Mouse (Mus musculus) brain, adult 2 months (tissue): Measurements from ENCODE around the gene Hcar1.
A peak's percentile ranks its signal among the peaks of the same experiment; 100 is the strongest.

Experiments
- DNase-seq: peaks from one replicate; pipeline ENCODE4 v3.0.0; 2011; ENCODE audit warnings: low read depth, low spot score

Gene Hcar1

DNA sequence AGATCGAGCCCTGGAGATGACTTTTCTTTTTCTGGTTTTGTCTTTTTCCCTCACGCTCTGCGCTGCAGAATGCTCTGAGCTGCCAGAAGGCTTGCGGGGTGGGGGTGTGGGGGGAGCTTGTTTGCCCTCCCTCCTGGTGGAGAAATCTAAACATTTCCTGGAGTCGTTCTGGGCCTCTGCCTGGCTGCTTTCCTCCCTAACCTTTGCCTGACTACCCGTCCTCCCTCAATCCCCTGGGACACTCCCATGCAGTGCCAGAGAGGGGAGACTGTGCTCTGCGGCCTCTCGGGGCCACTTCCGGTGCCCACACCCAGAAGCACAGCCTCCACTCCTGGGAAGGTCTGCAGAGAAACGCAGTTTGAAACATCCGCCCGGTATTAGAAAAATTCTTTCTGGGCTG lies at the start of gene Hcar1:
Gene Hcar1 (minus strand): TSS at position 93 of the 400 bp plus-strand sequence.
- DNase-seq: no peak

DNA sequence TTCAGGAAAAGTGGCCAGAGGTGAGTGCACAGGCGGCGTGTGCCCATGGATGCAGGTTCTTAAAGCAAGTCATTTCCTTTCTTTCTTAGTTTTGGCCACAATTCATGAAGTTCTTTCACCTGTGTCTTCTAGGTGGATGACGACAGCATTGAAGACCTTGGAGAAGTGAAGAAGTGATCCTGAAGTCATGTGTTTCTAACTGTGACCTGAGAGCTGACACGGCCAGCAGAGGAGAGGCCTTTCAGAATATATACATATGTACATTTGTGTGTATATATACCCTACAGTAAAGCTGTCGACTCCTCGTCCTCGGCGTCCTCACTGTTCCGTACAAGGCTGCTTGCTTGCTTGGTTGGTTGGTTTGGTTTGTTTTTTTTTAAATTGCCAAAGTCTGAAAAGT lies 47.3 kb upstream of the Hcar1 start, which contains the start of gene Gm43518:
Gene Gm43518 (plus strand): TSS at position 301 of the 400 bp plus-strand sequence.
- DNase-seq: no peak

DNA sequence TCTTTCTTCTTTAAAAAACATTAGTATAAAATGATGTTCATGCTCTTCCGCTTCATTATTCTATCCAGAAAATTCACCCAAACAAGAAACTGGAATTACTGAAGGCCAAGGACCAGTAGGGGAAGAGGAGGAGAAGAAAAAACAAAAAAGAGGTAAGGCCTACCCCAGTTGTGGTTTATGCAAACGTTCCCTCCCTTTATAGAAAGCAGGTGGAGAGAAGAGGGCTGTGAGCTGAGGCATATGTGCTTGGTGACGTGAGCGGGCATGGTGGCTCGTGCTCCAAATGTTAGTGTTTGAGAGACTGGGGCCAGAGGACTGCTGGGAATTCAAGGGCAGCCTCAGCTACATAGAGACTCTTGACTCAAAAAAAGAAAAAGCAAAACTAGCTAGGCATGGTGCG lies 42.3 kb upstream of the Hcar1 start:
- no peak for DNase-seq

DNA sequence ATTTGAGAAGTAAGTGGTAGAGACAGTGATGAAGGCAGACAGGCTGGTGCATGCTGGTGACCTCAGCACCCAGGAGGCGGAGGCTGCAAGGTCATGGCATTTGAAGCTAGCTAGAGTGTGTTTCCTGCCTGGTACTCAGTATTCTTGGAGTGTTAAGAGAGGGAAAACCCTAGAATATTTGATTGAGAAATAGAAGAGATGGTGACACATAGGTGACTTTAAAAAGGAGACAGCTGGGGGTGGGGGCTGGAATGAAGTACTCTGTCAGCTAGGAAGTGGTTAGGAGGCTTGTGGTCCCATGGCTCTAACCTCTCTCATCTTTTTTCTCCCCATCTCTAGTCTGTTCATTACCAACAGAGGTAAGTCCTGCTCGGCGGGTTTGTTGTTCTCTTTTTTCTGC lies 35.0 kb upstream of the Hcar1 start:
- DNase-seq: no peak

DNA sequence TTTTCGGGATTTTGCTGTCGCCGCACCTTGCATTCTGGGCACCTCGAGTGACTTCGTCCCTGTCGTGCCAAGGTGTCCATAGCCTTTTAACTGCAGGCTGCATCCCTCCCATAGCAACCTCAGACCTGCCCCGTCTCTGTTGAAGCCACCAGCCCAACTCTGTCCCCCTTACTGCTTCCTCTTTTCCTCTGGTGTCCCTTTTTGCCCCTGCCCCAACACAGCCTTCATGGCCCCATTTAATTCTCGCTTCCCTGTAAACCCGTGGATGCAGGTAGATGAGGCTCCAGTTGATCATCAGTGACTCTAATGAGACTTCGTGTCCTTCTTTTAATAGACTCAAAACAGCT lies 27.8 kb upstream of the Hcar1 start:
- DNase-seq: no peak

DNA sequence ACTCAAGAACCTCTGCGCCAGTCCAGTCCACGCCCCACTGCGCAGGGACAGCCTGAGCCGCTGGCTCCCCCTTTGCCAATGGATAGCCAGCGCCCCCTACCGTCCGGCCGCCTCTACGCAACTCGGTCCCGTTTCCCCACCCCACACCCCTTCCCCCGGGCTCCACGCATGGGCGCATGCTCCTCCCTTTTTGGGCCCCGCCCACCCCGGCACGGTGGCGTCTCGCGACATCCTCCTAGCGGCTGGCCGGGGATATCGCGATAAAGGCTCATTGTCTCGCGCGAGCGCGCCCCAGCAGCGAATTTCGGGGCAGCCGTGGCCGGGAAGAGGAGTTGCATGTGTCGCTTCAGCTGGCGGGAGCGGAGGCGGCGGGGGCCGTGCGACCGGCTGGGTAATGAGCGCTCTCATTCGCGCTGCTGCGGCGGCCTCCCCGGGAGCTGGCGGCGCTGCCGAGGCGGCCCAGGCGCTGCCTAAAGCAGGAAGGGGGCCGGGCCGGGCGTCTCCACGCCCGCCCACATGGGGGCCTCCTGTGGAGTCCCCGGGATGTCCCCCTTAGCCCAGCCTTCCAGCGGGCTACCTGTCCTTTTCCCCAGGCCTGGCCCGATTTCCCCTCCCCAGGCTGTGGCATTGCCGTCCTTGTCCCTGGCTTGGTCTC lies 27.3 kb upstream of the Hcar1 start, which contains the start of gene Denr:
Gene Denr (plus strand): TSS at position 200 of the 655 bp plus-strand sequence.
- DNase-seq: peak; percentile 98

DNA sequence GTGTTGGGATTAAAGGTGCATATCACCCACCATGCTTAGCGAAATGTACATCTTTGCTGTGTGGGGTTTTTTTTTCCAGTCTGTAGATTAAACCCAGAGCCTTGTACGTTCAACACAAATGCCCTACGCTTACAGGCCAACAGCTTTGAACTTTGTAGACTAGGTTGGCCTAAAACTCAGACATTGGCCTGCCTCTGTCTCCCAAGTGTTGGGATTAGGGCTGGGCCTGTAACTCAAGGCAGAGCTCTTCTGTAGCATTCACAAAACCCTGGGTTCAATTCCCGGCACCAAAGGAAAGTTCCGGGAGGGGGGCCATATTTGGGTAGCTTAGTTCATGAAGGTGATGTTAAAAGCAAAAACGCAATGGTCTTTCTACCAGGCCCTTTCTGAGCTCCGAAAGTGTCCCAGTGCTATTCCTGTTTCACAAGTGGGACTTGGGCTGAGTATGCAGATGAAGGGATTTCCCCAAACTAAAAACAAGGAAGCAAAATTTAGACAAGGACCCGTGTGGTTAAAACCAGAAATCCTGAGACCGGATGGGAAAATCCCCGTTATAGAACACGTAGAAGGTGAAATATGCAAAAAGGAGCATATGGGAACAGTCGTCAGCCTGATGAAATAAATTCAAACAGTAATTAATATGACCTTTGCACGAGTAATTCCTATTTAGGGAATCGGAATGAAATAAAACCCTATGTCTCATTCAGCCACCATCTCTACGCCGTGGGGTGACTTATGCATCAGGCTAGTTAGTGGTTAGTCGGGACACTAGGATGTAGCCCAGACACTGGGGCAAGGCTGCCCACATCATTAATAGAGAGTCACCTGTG lies 26.5 kb upstream of the Hcar1 start:
- no peak for DNase-seq

DNA sequence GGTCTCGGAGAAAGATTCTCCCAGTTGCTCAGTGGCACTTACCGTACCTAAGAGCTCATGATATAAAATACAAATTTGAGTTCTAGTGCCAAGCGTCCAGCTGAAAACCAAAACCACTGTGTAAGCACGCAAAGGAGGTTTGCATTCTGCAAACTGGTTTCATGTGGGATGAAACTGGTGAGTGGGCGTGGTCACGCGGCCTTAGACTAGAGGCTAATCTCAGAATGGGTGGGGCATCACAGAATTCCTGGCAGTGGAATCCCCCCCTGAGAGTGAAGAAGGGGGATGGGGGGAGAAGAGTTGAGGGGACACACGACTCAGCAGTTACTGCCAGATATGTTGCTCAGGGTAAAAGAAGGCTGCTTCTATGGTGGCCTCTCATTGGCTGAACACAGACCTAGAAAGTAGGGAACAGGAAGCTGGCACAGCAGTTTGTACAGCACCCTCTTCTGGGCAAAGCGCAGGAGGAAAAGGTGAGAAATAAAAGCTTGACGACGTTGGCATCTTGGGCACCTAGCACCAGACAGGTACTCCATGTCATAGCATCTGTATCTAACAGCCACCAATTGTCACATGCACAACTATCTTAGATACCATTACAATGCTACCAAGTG lies 24.3 kb upstream of the Hcar1 start:
- no peak for DNase-seq

DNA sequence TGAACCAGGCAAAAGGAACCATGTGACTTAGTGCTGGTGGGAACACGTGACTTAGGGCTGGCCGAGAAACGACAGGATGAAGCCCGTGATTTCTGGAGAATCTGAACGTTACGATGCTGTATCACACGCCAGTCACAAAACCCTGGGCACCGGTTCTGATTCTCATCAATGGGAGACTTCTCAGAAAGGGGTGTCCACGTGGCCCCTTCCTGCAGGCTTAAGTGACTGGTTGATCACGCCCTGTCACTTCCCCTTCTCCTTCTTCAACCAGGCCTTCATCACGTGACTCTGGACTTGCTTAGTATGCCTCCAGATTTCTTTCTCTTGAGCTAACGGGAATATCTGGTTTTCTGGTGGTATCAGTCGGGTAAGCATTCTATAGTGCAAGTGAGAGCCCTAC lies 17.5 kb upstream of the Hcar1 start:
- peak; percentile 55 for DNase-seq

DNA sequence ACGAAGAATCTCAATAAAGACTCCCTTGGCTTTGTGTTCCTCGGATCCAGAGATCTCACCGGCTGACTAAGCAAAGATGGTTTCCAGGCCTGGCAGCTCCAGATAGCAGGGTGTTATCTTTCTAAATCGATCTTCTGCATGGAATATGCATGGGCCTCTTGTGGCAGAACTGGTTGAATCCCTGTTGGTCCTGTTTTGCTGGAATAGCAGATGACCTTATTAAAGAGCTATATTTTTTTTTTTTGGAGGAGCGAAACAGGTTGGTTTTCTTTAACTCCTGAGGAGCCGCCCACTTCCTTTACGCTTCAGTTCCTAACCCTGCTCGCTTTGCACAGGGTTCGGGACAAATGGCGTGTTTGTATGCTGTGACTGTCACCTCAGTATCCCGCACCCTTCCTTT lies 16.6 kb upstream of the Hcar1 start:
- DNase-seq: no peak

DNA sequence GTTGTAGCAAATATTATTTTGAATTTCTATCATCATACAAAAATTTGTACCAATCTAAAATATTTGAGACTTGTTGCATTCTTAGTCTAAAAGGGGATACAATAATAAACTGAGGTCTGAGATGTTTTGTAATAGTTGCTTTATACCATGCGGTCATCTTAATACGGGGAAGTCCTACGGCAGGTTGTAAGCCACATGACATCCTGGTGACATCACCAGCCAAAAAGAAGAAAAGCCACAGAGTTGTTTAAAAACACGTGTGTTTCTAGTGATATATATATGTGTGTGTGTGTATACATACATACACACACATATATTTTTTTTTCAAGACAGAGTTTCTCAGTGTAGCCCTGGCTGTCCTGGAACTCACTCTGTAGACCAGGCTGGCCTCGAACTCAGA lies 13.7 kb upstream of the Hcar1 start:
- no peak for DNase-seq

DNA sequence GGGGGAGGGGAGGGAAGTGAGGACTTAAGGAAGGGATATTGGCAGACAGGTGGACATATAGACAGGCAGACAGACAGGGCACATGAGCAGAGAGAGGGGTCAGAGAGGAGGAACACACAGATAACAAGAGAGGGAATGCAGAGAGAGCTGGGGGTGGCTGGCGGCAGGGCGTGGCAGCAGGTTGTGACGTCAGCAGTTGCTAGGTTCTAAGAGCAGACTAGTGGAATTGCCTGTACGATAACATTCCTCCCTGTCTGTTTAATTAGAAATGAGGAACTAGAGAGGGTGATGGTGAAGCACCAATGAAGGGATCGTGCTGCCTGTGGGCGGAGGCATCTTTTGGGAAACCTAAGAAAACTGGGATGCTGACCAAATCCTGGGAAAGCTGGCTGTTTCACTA lies 11.8 kb upstream of the Hcar1 start:
- peak; percentile 43 for DNase-seq

DNA sequence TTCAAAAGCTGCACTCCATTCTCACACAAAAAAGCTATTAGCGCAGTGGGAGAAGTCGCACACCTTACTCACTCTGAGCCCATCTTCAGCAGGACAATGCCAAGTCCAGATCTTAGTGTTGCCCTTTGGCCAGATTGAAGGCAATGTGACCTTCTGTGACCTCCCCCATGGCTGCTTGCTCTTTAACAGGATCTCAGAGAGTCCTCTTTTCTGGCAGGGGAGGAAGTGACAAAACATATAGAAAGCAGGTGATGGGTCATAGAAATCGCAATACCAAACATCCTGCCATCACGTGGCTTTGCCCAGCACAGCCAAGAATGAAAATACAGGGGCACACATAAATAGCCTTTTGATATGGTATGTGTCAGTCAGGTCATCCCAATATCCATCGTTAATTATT lies 11.2 kb upstream of the Hcar1 start:
- DNase-seq: no peak

DNA sequence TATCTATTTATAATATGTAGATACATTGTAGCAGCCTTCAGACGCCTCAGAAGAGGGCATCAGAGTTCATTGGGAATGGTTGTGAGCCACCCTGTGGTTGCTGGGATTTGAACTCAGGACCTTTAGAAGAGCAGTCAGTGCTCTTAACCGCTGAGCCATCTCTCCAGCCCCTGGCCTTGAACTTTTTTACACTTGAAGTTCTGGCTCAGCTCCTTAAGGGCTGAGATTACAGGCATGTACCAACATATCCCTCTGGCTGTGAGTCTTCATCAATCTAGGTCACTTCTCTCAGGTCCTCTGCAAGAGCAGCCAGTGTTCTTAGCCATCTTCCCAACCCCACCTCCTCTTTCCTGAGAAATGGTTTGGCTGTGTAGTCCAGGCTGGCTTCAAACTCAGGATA lies 10.5 kb upstream of the Hcar1 start:
- no peak for DNase-seq

DNA sequence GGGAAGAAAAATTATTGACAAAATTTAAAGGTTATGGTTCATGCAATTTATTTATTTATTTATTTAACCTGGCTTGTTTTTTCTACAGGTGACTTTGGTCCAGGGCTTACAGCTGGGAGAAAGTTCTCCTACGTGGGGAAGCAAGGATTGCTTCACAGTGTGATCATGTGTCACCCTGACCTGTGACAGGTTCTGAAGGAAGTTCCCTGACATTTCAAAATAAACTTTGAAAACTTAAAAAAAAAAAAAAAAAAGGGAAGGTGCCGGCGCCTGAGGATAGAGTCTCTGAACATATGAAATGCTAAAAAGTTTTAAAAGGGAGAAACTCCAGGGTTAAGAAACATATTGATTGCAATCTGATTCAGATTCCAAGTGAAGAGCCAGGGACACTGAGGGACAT lies 6.5 kb upstream of the Hcar1 start:
- no peak for DNase-seq

DNA sequence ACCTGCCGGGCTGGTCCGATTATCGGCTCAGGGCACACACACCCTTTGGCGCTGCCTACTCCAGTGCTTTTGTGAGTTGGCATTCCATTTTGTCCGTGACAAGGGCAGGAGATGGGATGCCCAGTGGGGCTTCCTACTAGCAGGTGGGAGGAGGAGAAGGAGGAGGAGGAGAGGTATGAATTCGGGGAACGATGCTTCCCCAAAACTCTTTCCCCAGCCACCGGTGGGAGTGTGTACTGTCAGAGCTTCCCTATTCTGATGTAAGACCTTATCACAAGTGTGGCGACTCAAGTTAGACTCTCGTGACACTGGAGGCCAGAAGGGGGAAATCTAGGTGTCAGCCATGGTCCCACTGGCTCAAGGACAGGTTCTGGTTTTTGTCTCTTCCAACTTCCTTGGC lies 4.5 kb upstream of the Hcar1 start:
- no peak for DNase-seq

DNA sequence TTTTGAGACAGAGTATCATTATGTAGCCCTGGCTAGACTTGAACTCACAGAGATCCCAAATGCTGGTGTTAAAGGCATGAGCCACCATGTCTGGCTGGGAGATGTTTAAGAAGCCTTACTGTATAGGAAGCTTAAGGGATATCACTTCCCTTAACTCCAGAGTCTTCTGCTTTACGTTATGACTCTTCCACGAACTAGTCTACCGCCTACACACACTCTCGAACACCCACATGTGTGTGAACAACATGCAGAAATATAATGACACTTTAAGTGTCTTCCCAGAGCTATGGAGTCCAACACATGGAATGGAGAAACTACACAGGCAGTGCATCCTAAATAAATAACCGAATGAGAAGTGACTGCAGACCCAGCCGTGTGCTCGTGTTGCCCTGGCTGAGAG lies 4.1 kb upstream of the Hcar1 start:
- DNase-seq: peak; percentile 37

DNA sequence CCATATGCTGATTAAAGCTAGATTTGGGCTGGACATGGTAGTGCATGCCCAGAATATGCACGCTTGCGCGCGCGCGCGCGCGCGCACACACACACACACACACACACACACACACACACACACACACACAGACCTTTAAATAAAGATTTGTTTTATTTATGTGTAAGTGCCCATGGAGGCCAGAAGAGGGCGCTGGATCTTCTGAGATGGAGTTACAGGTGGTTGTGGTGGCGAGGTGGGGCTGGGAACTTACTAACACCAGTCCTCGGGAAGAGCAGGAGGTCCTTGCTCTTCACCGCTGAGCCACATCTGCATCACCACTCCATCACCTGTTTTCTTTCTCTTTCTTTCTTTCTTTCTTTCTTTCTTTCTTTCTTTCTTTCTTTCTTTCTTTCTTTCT lies 958 bp upstream of the Hcar1 start:
- no peak for DNase-seq

DNA sequence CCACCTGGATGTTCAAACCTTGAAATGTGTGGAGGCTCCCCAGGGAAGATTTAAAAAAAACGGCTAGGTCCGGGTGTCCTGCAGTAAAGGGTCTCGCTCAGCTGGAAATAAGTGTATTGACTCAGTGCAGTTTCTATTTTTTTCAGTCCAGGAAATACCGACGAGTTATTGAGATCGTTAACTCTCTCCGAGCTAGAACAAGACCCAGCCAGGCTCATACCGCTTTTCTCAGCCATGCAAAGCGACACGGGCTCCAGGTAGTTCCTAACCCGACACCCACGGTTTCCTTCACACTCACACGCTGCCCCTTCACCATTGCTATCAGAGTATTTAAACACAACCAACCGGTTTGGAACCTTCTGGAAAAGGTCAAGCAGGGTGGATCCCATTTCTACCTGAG lies 1.8 kb downstream of the Hcar1 start:
- DNase-seq: no peak

DNA sequence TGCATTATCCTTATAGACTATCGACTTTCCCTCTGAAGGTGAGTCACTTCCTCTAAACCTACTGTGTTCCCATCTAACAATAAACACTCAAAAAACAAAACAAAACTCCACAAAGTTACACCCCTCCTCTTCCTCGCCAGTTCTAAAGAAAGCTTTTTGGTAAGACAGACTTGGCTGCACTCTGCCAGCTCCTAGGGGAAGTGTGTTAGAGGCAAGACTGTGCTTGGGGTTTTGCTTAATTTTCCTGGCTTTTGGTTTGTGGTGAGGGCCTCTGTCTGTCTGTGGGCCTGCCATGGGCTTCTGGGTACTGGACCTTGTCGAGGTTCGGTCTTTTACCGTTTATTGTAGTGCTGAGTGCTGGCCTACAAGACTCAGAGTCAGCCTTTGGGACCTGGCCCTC lies 5.6 kb downstream of the Hcar1 start:
- DNase-seq: no peak

DNA sequence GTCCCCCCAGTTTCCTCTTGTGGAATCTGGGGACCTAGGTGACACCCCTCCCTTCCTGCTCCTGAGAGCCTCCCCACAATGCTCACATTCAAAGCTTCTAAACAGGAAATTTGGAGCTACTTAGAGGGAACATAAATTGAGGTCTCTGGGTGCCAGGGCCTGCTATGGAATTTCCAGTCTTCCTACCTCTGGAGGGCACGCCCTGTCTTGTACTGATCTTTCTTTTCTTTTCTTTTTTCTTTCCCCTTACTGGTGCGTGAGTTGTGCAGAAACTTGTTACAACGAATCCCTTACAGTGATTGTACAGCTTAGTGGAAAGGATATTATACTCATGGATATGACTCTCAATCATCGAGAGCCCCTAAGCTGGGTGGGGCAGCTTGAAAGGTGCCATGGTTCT lies 10.2 kb downstream of the Hcar1 start:
- DNase-seq: no peak

DNA sequence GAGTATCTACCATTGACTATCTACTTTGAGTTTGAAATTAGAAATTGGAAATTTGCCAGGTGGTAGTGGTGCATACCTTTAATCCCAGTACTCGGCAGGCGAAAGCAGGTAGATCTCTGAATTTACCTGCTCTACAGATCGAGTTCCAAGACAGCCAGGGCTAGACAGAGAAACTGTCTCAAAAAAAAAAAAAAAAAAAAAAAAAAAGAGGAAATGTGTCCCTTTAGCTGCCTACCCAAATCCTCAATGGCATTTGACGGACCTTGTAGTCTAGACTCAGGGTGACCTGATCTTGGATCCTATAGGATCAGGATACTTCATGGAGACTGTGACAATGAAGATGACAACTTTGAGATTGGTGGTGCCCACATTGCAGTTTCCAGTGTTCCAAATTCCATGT lies 13.4 kb downstream of the Hcar1 start:
- DNase-seq: no peak

DNA sequence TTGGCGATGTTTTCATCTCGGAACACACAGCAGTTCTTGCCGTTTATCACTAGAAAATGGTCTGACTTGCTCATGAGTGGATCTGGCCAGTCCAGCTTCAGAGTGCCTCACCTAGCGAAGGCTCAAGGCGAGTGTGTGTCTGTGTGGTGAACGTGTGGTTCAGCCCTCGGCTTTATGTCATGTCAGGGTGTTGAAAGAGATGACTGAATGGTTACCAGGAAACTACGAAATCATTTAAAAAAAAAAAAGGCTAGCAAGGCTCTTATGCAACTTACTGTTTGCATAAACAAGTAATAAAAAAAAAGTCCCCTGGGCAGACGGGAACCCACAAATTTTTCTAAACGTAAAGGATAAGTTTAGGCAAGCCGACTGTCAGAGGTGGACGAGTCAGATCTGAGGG lies 14.5 kb downstream of the Hcar1 start, which contains the start of gene Hcar2:
Gene Hcar2 (minus strand): TSS at position 135 of the 400 bp plus-strand sequence.
- no peak for DNase-seq
